Mouse (Mus musculus) mesoderm, embryonic 11.5 days (tissue): ENCODE measurements around the gene Sertad3.
A peak's percentile ranks its signal among the peaks of the same experiment; 100 is the strongest.
"Not testable (repeated sequence)": the region's sequence is repeated elsewhere in the genome, so short reads cannot be mapped to it uniquely, and the experiment has no call there.

Experiments used
- DNase-seq: peaks from one replicate; pipeline ENCODE4 v3.0.0-alpha.2; 2012; ENCODE audit warnings: low read depth, low spot score

The Sertad3 gene

DNA sequence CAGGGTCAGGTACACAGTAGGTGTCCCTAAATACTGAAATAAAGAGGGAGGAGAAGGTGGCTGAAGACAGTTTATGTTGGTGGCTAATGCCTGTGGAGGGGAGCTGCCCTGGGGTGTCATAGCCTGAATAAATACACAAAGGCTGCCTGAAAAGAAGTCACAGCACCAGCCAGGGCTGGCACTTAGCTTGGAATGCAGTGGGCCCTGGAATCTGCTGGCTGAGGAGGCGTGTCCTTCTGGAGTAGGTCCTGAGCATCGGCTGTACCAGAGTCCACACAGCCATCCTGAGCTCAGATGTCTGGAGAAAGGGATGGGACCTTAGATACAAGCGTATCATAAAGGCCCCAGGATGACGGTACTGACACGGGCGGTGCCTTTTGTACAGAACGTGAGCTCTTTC lies 18.3 kb downstream of the Sertad3 start:
- DNase-seq = no peak

DNA sequence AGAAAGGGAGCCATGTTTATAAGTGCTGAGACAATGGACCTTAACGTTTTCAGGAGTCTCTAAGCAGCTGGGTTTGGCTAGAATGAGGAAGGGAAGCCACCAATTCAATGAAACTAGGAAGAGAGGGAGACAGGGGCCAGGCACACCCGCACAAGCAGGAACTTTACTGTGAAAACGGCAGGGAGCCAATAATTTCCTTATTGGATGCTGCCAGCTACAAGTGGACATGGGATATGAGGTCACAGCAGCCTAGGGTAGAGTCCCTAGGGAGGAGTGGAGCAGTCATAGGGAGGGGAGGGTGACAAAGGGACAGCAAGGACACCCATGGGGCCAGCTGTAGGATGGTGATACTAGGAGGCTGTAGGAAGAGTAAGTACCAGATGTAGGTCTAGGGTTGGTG lies 19.5 kb downstream of the Sertad3 start:
- DNase-seq = no peak

DNA sequence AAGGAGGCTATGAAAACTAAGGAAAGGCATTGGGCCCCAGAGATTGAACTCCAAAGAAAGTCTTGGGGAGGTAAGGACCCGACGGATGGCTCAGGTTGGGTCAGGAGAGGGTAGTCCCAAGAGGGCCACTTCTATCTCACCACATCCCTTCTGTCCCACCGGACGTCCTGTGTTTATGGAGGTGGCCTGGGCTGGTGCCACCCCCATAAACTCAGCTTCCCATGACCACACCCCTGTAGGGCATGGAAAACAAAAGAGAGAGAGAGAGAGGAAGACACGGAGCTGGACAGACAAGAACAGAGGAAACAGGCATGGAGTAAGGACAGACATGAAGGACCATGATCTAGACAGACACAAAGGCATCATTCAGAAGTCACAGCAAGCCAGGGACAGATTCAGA lies 19.9 kb downstream of the Sertad3 start:
- DNase-seq = no peak

DNA sequence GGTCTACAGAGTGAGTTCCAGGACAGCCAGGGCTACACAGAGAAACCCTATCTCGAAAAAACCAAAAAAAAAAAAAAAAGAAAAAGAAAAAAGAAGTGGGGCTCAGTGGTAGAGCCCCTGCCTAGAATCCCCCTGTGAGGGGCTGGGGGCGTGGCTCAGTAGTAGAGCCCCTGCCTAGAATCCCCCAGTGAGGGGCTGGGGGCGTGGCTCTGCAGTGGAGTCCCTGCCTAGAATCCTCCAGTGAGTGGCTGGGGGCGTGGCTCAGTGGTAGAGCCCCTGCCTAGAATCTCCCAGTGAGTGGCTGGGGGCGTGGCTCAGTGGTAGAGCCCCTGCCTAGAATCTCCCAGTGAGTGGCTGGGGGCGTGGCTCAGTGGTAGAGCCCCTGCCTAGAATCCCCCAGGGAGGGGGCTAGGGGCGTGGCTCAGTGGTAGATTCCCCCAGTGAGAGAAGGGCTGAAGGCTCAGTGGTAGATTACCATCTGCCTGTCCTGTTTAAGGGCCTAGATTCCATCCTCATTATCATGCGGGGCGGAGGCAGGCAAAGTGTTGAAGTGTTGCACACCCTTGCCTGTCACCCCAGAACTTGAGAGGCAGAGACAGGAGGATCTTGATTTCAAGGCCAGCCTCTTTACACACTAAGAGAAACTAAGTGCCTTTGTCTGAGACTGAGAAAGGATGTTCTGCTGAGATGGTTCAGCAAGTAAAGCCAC lies 21.2 kb downstream of the Sertad3 start:
- not testable (repeated sequence) for DNase-seq

DNA sequence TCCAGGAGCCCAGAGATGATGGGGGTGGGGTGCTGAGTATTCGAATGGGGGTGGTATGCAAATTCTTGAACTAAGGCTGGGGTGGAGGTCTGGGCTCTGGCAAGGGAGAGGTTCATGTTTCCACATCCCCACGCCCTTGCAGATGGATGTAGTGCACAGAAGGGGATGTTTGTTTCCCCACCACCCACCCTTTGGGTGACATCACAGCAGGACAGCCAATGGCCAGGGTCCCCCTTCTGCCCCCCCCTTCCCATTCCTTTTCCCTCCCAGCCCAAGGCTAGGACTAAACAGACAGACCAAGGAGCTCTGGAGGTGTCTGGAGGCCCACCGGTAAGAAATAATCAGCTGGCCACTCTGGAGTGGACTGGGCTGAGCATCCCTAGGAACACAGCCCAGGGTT lies 25.5 kb downstream of the Sertad3 start, which contains the start of gene Prx:
Gene Prx, plus strand, starts transcription at position 289 of the 400 bp plus-strand sequence.
- DNase-seq = no peak

DNA sequence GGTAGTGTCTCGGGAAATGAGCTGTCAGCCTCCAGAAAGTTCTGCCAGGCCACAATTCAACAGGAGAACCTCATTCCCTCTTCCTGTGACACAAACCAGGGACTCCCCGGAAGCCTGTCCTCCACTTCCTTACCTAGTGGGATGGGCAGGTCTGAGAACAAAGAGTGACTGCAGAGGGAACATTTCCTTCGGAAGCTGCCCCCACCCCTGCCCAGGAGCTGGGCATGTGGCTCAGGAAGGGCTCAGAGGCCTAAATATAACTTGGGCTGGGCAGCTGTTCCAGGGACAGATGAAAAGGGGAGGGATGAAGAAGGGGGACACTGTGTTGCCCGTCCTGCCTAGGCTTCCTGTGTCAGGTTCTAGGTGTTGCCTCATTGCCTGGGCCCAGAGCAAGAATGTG lies 28.1 kb downstream of the Sertad3 start:
- DNase-seq = no peak

DNA sequence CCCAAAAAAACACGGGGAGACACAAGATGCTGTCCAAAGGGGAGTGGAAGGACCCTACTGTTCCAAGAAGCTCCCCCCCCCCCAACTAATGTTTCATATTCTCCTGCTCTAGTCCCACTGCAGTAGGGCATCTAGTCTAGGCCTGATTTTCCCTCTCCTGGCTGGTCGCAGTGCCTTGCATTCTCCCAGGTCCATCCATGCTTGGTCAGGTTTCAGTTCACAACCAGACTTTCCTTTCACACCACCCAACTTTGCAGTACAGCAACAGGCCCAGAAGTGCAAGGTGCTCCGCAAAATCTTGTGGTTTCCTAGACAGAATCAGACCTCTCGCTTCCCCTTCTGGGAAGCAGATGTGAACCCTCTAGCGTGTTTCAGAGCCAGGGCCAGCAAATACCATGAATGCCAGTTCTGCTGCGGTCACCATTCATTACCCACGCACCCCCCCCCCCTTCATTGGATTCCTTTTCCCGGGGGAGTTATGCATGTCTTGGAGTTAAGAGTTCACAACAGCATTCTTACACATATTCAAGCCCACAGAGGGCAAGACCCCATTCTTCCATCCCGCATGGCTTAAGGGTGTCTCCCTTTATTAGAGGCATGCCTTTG lies 33.3 kb downstream of the Sertad3 start:
- peak; percentile 45 for DNase-seq

DNA sequence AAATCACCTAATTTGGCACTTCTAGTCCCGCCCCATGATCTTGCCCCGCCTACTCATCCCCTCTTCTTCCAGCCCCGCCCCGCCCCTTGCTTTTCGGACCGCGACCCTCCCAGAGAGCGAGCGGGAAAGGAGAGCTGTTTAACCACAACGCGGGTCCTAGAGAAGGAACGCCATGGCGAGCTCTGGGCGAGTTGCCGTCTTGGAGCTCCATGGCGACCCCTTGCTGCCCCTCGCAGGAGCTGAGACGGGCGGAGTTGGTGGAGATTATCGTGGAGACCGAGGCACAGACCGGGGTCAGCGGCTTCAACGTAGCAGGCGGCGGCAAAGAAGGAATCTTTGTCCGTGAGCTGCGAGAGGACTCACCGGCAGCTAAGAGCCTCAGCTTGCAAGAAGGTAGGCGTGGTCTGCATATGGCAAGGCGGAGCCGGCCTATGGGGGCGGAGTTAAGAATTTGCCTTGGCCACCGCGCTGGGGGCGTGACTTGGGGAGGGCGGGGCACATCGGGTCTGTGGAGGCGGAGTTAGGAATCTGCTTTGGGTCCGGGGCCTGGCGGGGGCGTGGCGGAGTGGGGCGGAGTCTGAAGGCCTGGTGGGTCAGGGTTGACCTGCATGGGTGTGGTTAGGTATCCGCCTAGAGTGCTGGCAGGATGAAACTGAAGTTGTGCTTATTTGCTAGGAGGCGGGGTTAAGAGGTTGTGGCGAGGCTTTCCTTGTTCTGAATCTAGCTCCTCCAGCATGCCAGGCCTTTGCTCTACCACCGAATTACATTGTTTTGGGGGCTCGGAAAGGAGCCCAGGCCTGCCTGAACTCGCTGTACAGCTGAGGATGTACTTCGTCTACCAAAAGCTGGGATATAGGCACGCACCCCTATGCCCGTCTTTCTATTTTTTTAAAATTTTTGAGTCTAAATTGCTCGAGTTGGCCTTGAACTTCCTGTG lies 34.4 kb downstream of the Sertad3 start:
- DNase-seq = peak; percentile 98

DNA sequence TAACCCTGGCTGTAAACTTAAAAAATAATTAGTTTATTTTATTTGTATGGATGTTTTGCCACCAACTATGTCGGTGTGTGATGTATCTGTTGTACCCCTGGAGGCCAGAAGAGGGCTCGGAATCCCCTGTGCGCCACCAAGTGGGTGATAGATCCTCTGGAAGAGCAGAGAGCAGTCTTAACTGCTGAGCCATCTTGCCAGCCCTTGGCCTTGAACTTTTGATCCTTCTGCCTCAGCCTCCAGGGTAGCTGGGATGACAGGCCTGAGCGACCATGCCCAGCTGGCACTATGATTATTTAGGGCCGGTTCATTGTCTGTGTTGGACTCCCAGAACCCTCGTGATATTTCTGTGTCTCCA lies 35.1 kb downstream of the Sertad3 start:
- DNase-seq = peak; percentile 55

DNA sequence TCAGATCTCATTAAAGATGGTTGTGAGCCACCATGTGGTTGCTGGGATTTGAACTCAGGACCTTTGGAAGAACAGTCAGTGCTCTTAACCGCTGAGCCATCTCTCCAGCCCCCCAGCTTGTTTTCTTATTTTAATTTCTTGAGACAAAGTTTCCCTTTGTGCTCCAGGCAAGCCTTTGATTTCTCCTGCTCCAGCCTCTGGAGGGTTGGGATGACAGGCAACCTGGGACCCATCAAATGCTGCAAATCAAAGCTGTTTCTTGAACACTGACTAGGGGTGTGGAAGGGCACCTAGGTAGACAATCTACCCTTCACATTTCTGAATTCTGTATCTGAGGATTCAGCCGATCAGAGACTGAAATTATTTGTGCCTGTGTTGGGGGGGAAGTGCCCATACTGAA lies 37.2 kb downstream of the Sertad3 start:
- DNase-seq = no peak

DNA sequence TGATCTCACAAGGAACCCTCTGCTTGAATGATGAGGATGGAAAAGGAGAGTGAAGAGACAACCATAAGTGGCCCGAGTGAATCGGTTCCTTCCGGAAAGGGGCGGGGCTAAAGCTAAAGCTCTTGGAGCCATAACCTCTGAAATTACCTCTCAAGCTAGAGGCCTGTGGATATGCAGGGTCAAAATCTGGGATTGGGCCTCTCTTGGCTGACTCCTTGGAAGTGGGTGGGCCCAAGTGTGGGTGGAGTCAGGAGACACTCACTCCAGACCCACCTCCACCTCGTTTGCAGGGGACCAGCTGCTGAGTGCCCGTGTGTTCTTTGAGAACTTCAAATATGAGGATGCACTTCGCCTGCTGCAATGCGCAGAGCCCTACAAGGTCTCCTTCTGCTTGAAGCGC lies 41.4 kb downstream of the Sertad3 start:
- DNase-seq = no peak

DNA sequence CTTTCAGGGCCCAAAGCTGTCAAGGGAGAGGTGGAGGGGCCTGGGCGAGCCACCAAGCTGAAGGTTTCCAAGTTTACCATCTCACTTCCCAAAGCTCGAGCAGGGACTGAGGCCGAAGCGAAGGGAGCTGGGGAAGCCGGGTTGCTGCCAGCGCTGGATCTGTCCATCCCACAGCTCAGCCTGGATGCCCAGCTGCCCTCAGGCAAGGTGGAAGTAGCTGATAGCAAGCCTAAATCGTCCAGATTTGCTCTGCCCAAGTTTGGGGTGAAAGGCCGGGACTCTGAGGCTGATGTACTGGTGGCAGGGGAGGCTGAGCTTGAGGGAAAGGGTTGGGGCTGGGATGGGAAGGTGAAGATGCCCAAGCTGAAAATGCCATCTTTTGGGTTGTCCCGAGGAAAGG lies 44.7 kb downstream of the Sertad3 start:
- DNase-seq = no peak

DNA sequence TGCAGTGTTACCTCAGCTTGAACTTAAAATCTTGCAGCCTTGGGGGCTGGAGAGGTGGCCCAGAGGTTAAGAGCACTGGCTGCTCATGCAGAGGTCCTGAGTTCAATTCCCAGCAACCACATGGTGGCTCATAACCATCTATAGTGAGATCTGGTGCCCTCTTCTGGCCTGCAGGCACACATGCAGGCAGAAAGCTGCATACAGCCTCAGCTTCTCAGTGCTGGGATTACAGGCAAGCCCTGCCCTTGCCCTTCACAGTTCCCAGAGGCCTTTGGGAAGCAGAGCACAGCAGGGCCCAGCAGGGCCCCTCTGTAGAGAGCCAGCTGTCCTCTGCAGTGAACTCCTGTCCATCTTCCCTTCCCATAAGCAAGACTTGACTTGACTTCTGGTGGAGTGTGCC lies 46.5 kb downstream of the Sertad3 start:
- DNase-seq = no peak

DNA sequence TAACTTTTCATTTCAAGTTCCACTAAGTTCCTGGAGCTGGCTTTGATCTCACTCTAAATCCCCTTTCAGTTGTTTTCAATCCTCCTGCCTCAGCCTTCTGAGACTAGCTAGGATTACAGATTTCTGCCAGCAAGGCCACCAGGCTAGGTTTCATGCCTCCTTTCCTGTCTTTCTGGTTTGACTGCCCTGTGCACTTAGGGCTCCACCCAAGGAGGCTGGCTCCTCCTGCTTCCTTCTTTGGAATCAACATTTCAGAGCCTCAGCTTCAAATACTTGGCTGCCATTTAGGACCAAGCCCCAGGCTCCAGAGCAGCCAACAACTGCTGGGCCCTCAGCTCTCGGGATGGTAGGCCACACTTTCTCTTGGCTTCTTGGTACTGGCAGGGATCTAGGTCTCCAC lies 47.0 kb downstream of the Sertad3 start:
- no peak for DNase-seq

DNA sequence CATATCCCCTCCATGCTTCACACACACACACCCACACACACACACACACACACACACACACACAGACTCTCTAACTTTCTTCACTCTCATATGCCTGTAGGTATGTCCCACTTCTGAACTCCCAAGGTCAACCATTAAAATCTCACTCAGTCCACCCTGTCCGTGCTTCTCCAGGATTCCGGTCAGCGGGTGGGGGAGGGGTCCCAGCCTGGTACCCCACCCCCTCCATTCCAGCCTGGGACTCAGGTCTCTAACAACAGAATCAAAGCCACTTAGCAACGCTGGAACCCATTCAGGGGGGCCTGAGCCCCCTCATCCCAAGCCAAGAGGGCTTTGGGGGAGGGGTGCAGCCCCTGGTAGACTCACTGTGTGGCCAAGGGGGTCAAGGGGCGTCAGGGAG lies 49.4 kb downstream of the Sertad3 start, which contains the start of gene Hipk4:
Gene Hipk4, plus strand, starts transcription at position 301 of the 400 bp plus-strand sequence.
- no peak for DNase-seq

DNA sequence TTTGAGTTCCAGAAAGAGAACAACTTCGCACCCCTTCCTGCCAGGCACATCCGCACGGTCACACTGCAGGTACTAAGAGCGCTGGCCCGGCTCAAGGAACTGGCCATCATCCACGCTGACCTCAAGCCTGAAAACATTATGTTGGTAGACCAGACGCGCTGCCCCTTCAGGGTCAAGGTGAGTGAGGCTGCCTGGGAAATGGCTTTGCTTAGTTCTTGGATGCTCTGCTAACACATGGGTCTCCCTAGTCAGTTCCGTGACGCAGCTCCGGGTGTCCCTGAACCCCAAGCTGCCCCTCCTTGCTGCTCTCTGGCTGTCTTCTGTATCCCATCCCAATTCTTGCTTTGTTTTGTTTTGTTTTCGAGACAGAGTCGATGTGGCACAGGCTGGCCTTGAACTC lies 50.2 kb downstream of the Sertad3 start:
- DNase-seq = no peak

DNA sequence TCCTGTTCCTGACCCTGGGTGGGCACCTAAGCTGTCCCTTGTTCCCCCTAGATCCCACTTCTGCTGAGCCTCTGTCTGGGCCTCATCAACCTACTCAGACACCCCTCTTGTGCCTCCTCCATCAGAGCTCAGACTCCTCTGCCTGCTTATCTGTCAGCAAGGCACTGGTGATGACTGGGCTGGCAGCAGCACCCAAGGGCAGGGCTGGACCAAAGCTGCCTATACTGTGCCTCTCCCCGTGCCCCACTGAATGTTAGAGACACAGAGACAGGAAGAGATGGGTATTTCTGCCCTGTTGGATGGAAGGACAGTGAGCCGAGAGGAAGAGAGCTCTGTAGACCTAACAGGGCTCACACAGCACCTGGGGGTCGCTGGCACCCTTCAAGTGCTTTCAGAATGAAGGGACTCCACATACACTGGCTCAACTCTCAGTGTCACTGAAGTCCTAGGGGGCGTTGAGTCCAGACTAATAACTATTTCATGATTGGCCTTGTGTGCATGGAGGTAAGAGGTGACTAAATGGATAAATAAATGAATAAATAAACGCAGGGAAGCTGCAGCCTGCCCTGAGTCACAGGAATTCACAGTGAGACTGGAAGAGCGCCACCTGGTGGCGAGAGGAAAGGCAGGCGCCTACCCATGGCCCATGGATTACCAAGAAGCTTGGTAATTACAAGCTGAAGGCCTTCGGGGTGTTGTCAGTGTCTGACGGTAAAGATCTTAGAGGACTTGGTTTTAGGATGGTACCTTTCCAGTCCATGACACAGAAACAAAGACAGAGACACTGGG lies 52.7 kb downstream of the Sertad3 start:
- DNase-seq = peak; percentile 90
